Comparison of ENCODE assay signal across 8 mouse cellular contexts in the genomic region with DNA sequence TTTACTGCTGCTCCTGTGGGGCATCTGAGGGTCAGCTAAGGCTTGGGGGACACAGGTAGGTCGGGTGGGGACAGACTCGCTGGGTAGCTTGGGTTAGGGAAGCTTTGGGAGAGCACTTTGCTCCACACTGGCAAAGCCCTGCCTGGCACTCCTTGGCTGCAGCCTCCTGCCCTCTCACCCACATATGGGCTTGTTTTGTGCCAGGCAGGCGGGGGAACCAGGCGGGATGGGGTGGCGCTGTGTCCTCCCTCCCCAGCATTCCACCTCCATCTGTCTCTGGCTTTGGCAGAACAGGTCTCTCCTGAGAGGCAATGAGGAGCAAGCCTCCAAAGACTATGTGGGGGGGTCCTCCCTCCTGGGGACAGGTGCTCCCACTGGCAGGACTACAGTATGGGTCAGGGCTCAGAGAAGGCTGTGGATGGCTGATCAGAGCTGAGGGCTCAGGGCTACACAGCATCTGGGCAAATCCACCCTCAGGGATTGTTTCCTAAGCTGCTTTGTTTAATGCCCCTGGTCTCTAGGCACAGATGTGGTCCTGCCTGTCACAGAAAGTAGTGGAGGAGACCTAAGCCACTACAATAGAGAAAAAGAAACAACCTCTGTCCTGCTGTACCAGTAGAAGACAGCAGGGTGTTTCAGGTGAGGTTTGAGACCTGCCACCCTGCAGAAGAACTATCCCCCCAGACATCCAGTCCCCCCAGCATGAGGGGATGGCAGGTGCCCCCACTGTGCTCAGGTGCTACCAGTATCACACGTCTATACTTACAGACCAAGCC. TPM values are rescaled to one million over a fixed set of nuclear protein-coding genes. Genes with fewer than 3 reads are reported as not detected.
DNase-seq lines count a peak whose midpoint lies in the region; ATAC-seq and TF ChIP-seq lines count a peak whose summit lies in the region.

No protein-coding gene starts in this region.

- peaks cover 25% of the 10 kb centered on the region; the same call in 1 of the 2 replicates for H3K36me3 ChIP-seq in intestine, embryonic 15.5 days
- peaks cover 39% of the 10 kb centered on the region for H3K36me3 ChIP-seq in intestine, postnatal 0 days (ENCODE audit: control insufficient read depth, insufficient read depth)
- H3K36me3 ChIP-seq in forebrain, embryonic 14.5 days (ENCODE audit: control insufficient read depth, insufficient read depth, low read length), result peaks cover 35% of the 10 kb centered on the region
- H3K36me3 ChIP-seq in limb, embryonic 13.5 days, result peaks cover 40% of the 10 kb centered on the region

- H3K9ac ChIP-seq in intestine, embryonic 15.5 days, result 0 out of 2 replicates have a peak overlapping the region, but pooled peaks have one; percentile 56
- H3K9ac ChIP-seq in intestine, postnatal 0 days (ENCODE audit: low read depth, low read length), result no peak overlapping the region
- 0 out of 2 replicates have a peak overlapping the region, but pooled peaks have one; percentile 21 for H3K9ac ChIP-seq in forebrain, embryonic 14.5 days (ENCODE audit: low read length)
- peak overlapping the region; percentile 72 for H3K9ac ChIP-seq in limb, embryonic 13.5 days

- no peak for TF ChIP-seq CTCF in intestine, postnatal 0 days (IDR thresholded peaks at IDR 0.05; ENCODE audit: low read depth)
- no peak for TF ChIP-seq CTCF in brain, embryonic 14.5 days (IDR thresholded peaks at IDR 0.05; ENCODE audit: borderline replicate concordance, extremely low read depth, insufficient read depth, insufficient read length)

- peak; percentile 30 for DNase-seq in brain, embryonic 14.5 days (ENCODE audit: low read depth)
- DNase-seq in forebrain, embryonic 14.5 days (ENCODE audit: low spot score), result no peak
- no peak for DNase-seq in spleen, postnatal 10 days (ENCODE audit: low spot score in 2 of 2)
- no peak for DNase-seq in c-Kit-positive CD71-positive TER-119-positive erythroid progenitor cells, embryonic 14.5 days (ENCODE audit: low spot score)
- DNase-seq in Muller cell, postnatal 12 days (ENCODE audit: inconsistent ontology term), result no peak

- no peak overlapping the region for H3K27ac ChIP-seq in intestine, embryonic 15.5 days
- H3K27ac ChIP-seq in intestine, postnatal 0 days (ENCODE audit: low read depth, low read length), result no peak overlapping the region
- H3K27ac ChIP-seq in forebrain, embryonic 14.5 days (ENCODE audit: low read depth, low read length), result 0 out of 2 replicates have a peak overlapping the region, but pooled peaks have one; percentile 1
- H3K27ac ChIP-seq in limb, embryonic 13.5 days, result no peak overlapping the region

- 88% methylated on average over 6 of the region's 6 CpGs for WGBS in intestine, embryonic 15.5 days
- WGBS in intestine, postnatal 0 days, result 91% methylated on average over 6 of the region's 6 CpGs
- 86% methylated on average over 6 of the region's 6 CpGs for whole genome bisulfite sequencing in forebrain, embryonic 14.5 days
- WGBS in limb, embryonic 13.5 days, result 85% methylated on average over 6 of the region's 6 CpGs

- no peak overlapping the region for H3K4me2 ChIP-seq in intestine, embryonic 15.5 days (replicated peaks)
- H3K4me2 ChIP-seq in intestine, postnatal 0 days (replicated peaks; ENCODE audit: low read depth), result no peak overlapping the region
- H3K4me2 ChIP-seq in forebrain, embryonic 14.5 days (ENCODE audit: low read length), result peak overlapping the region; percentile 96
- peak overlapping the region; percentile 90; the same call in 1 of the 2 replicates for H3K4me2 ChIP-seq in limb, embryonic 13.5 days (replicated peaks)

- no peak for TF ChIP-seq POLR2A in brain, embryonic 14.5 days (IDR thresholded peaks at IDR 0.05; ENCODE audit: borderline replicate concordance, extremely low read depth, insufficient read depth, insufficient read length, poor library complexity, severe bottlenecking)

- peaks cover 40% of the 10 kb centered on the region for H3K4me1 ChIP-seq in intestine, embryonic 15.5 days (replicated peaks)
- H3K4me1 ChIP-seq in intestine, postnatal 0 days (replicated peaks; ENCODE audit: control insufficient read depth, insufficient read depth, low read length), result peaks cover 16% of the 10 kb centered on the region
- H3K4me1 ChIP-seq in forebrain, embryonic 14.5 days (ENCODE audit: control insufficient read depth, insufficient read depth, low read length), result peaks cover 24% of the 10 kb centered on the region
- peaks cover 60% of the 10 kb centered on the region for H3K4me1 ChIP-seq in limb, embryonic 13.5 days

- H3K27me3 ChIP-seq in intestine, embryonic 15.5 days (replicated peaks), result no peaks in the 10 kb centered on the region
- no peaks in the 10 kb centered on the region for H3K27me3 ChIP-seq in intestine, postnatal 0 days (replicated peaks; ENCODE audit: control insufficient read depth, insufficient read depth, low read length)
- no peaks in the 10 kb centered on the region for H3K27me3 ChIP-seq in forebrain, embryonic 14.5 days (replicated peaks; ENCODE audit: control insufficient read depth, insufficient read depth, low read length)
- no peaks in the 10 kb centered on the region for H3K27me3 ChIP-seq in limb, embryonic 13.5 days

- H3K9me3 ChIP-seq in intestine, embryonic 15.5 days, result no peaks in the 10 kb centered on the region
- H3K9me3 ChIP-seq in intestine, postnatal 0 days (ENCODE audit: control insufficient read depth), result no peaks in the 10 kb centered on the region
- H3K9me3 ChIP-seq in forebrain, embryonic 14.5 days (replicated peaks; ENCODE audit: control insufficient read depth, low read length), result no peaks in the 10 kb centered on the region
- H3K9me3 ChIP-seq in limb, embryonic 13.5 days, result no peaks in the 10 kb centered on the region

- no peak for ATAC-seq in intestine, embryonic 15.5 days
- no peak for ATAC-seq in intestine, postnatal 0 days
- ATAC-seq in forebrain, embryonic 14.5 days, result no peak
- ATAC-seq in limb, embryonic 13.5 days (ENCODE audit: low FRiP score, low read depth), result no peak

- H3K4me3 ChIP-seq in intestine, embryonic 15.5 days (replicated peaks), result no peak overlapping the region
- no peak overlapping the region for H3K4me3 ChIP-seq in intestine, postnatal 0 days (ENCODE audit: low read depth, low read length)
- H3K4me3 ChIP-seq in forebrain, embryonic 14.5 days (ENCODE audit: low read depth, low read length), result no peak overlapping the region
- no peak overlapping the region for H3K4me3 ChIP-seq in limb, embryonic 13.5 days

RNA-seq across cellular contexts. Expression of a gene that starts 3.6 kb away (rescaled TPM):
- 3.8 and 3.9 TPM in 2 replicates for polyA plus RNA-seq in intestine, embryonic 15.5 days (2015; fragmentation: Nextera tagmentation; extraction: Ambion mirVana)
- 2.7 and 3.3 TPM in 2 replicates for polyA plus RNA-seq in intestine, postnatal 0 days (2015; fragmentation: Nextera tagmentation; extraction: Ambion mirVana)
- polyA plus RNA-seq in brain, embryonic 14.5 days (2012; rRNA removed), result 24.3 and 54.4 TPM in 2 replicates
- 21.3 and 25.1 TPM in 2 replicates for polyA plus RNA-seq in forebrain, embryonic 14.5 days (2014; fragmentation: Nextera tagmentation; extraction: Ambion mirVana)
- 5.1 and 5.2 TPM in 2 replicates for polyA plus RNA-seq in limb, embryonic 13.5 days (2015; fragmentation: Nextera tagmentation; extraction: Ambion mirVana)

RNA-seq across cellular contexts. Expression of a gene that starts 4.8 kb away (rescaled TPM):
- polyA plus RNA-seq in intestine, embryonic 15.5 days (2015; fragmentation: Nextera tagmentation; extraction: Ambion mirVana), result 28.5 and 33.1 TPM in 2 replicates
- 65.8 and 67.7 TPM in 2 replicates for polyA plus RNA-seq in intestine, postnatal 0 days (2015; fragmentation: Nextera tagmentation; extraction: Ambion mirVana)
- 145 and 205 TPM in 2 replicates for polyA plus RNA-seq in brain, embryonic 14.5 days (2012; rRNA removed)
- 56.0 and 81.6 TPM in 2 replicates for polyA plus RNA-seq in forebrain, embryonic 14.5 days (2014; fragmentation: Nextera tagmentation; extraction: Ambion mirVana)
- polyA plus RNA-seq in limb, embryonic 13.5 days (2015; fragmentation: Nextera tagmentation; extraction: Ambion mirVana), result 38.8 and 39.3 TPM in 2 replicates

RNA-seq across cellular contexts. Expression of a gene that starts 10.9 kb away (rescaled TPM):
- polyA plus RNA-seq in intestine, embryonic 15.5 days (2015; fragmentation: Nextera tagmentation; extraction: Ambion mirVana), result 7.6 and 9.6 TPM in 2 replicates
- polyA plus RNA-seq in intestine, postnatal 0 days (2015; fragmentation: Nextera tagmentation; extraction: Ambion mirVana), result 1.4 and 1.6 TPM in 2 replicates
- polyA plus RNA-seq in brain, embryonic 14.5 days (2012; rRNA removed), result 16.0 and 23.9 TPM in 2 replicates
- 5.4 and 5.6 TPM in 2 replicates for polyA plus RNA-seq in forebrain, embryonic 14.5 days (2014; fragmentation: Nextera tagmentation; extraction: Ambion mirVana)
- 11.7 and 12.0 TPM in 2 replicates for polyA plus RNA-seq in limb, embryonic 13.5 days (2015; fragmentation: Nextera tagmentation; extraction: Ambion mirVana)

RNA-seq across cellular contexts. Expression of a gene that starts 14.2 kb away (rescaled TPM):
- polyA plus RNA-seq in intestine, embryonic 15.5 days (2015; fragmentation: Nextera tagmentation; extraction: Ambion mirVana), result 1,378 and 1,526 TPM in 2 replicates
- polyA plus RNA-seq in intestine, postnatal 0 days (2015; fragmentation: Nextera tagmentation; extraction: Ambion mirVana), result 968 and 992 TPM in 2 replicates
- polyA plus RNA-seq in brain, embryonic 14.5 days (2012; rRNA removed), result 705 and 779 TPM in 2 replicates
- polyA plus RNA-seq in forebrain, embryonic 14.5 days (2014; fragmentation: Nextera tagmentation; extraction: Ambion mirVana), result 740 and 845 TPM in 2 replicates
- polyA plus RNA-seq in limb, embryonic 13.5 days (2015; fragmentation: Nextera tagmentation; extraction: Ambion mirVana), result 1,214 and 1,220 TPM in 2 replicates

RNA-seq across cellular contexts. Expression of a gene that starts 19.0 kb away (rescaled TPM):
- polyA plus RNA-seq in intestine, embryonic 15.5 days (2015; fragmentation: Nextera tagmentation; extraction: Ambion mirVana), result 47.4 and 49.2 TPM in 2 replicates
- 34.3 and 37.1 TPM in 2 replicates for polyA plus RNA-seq in intestine, postnatal 0 days (2015; fragmentation: Nextera tagmentation; extraction: Ambion mirVana)
- polyA plus RNA-seq in brain, embryonic 14.5 days (2012; rRNA removed), result 70.9 and 84.3 TPM in 2 replicates
- polyA plus RNA-seq in forebrain, embryonic 14.5 days (2014; fragmentation: Nextera tagmentation; extraction: Ambion mirVana), result 41.7 and 43.4 TPM in 2 replicates
- polyA plus RNA-seq in limb, embryonic 13.5 days (2015; fragmentation: Nextera tagmentation; extraction: Ambion mirVana), result 73.8 and 75.9 TPM in 2 replicates

Comparison
In these comparisons a context has a peak if more than half of its experiments do, and no peak if none do; other contexts are left out.
1. H3K4me2 ChIP-seq: peak in forebrain, embryonic 14.5 days (single experiment) and limb, embryonic 13.5 days (single experiment); none in intestine, embryonic 15.5 days (single experiment) and intestine, postnatal 0 days (single experiment).